Mouse (Mus musculus): ENCODE results near the gene Trim37. TPM values are rescaled to one million over a fixed set of nuclear protein-coding genes. Genes with fewer than 3 reads are reported as not detected.
A peak's percentile ranks its signal among the peaks of the same experiment; 100 is the strongest.

The Trim37 gene
- polyA plus RNA-seq, 1 experiment from 2014 or later, result 8.2 TPM

DNA sequence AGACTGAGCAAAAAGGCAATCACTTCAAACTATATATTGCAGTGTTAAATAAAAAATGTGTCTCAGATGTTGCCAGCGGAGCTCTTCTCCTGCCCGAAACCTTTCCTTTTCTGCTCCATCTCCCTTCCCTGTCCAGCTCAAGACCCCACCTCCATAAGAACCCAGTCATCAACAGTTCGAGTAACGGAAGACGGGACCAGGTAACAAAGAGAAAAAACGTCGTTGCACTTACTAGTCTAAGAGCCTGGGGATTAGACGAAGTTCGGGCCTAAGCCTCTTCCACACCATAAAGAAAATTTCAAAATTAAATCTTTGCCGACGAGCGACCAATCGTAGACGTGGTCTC is 18.5 kb upstream of the Trim37 start, which contains the start of gene Prr11:
TSS of gene Prr11 (minus strand) at position 300 of the 346 bp plus-strand sequence.
- ATAC-seq (no peak), DNase-seq (no peak)
- under 1% methylated on average over 14 of the region's 14 CpGs for WGBS (ENCODE audit: insufficient replicate concordance)
- Histone ChIP-seq H3K36me3 (replicated peaks; ENCODE audit: insufficient read depth, low read length) (peaks cover 40% of the 10 kb centered on the region), H3K27ac (ENCODE audit: low read depth) (peak within 1 kb of the TSS; percentile 84), H3K4me3 (ENCODE audit: low read depth, low read length) (peak within 1 kb of the TSS; percentile 87), H3K4me1 (ENCODE audit: insufficient read depth) (peaks cover 6% of the 10 kb centered on the region; the same call in 1 of the 2 replicates), H3K27me3 (ENCODE audit: insufficient read depth, low read length) (no peaks in the 10 kb centered on the region), H3K9me3 (ENCODE audit: low read length) (no peaks in the 10 kb centered on the region), H3K4me2 (ENCODE audit: low read depth, low read length) (peak within 1 kb of the TSS; percentile 94), H3K9ac (replicated peaks) (peak within 1 kb of the TSS; percentile 92)
- TF ChIP-seq EP300 (IDR thresholded peaks at IDR 0.05; ENCODE audit: low read depth), result no peak

GRCm38 (mm10) chr11:87108755-87109518 is 17.9 kb upstream of the Trim37 start, which contains the start of gene Ska2:
Gene Ska2, plus strand, starts transcription at chr11:87109234.
- DNase-seq, result peak; percentile 97
- Histone ChIP-seq H3K9me3 (ENCODE audit: low read length) (no peaks in the 10 kb centered on the region), H3K36me3 (replicated peaks; ENCODE audit: insufficient read depth, low read length) (peaks cover 41% of the 10 kb centered on the region), H3K4me1 (ENCODE audit: insufficient read depth) (peaks cover 6% of the 10 kb centered on the region; the same call in 1 of the 2 replicates), H3K27me3 (ENCODE audit: insufficient read depth, low read length) (no peaks in the 10 kb centered on the region), H3K4me3 (ENCODE audit: low read depth, low read length) (peak within 1 kb of the TSS; percentile 87), H3K4me2 (ENCODE audit: low read depth, low read length) (peak within 1 kb of the TSS; percentile 94), H3K9ac (replicated peaks) (peak within 1 kb of the TSS; percentile 92), H3K27ac (ENCODE audit: low read depth) (peak within 1 kb of the TSS; percentile 84)
- TF ChIP-seq EP300 (IDR thresholded peaks at IDR 0.05; ENCODE audit: low read depth) (peak; percentile 96), CTCF (IDR thresholded peaks at IDR 0.05; ENCODE audit: low read depth) (no peak)
- under 1% methylated on average over 40 of the region's 40 CpGs for WGBS (ENCODE audit: insufficient replicate concordance)
- ATAC-seq, result peak; percentile 96

DNA sequence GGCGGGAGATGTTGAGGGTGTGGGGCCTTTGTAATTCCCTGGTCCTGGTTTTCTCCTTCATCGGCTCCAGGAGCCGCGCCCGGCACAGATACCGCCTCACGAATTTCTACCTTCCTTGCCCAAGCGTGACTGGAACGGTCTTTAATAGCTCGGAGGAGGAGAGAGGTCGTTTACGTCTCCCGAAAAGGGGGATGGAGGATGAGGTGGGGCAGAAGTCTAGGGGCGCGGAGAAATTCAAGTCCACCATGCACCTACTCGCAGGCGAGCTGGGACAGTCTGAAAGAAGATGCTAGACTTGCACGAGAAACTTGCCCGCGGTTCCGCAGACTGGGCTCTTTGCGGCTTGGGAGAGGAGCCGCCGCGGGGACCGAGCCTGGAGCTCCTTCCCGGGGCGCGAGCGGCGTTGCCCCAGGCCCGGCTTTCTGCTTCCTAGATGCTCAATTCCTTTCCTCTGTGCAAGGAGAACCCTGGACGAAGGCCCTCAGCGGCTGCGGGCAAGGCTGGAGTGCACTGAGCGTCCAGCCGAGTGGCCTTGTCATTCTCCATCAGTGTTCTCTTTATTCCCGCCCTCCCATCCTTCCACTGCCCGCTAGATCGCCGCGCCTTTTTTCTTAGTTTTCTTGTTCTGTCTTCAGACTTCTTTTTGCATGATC is 17.2 kb upstream of the Trim37 start:
- Histone ChIP-seq H3K27me3 (ENCODE audit: insufficient read depth, low read length) (no peaks in the 10 kb centered on the region), H3K36me3 (replicated peaks; ENCODE audit: insufficient read depth, low read length) (peaks cover 42% of the 10 kb centered on the region), H3K27ac (ENCODE audit: low read depth) (peak overlapping the region; percentile 84), H3K4me3 (ENCODE audit: low read depth, low read length) (peak overlapping the region; percentile 87), H3K4me2 (ENCODE audit: low read depth, low read length) (peak overlapping the region; percentile 94), H3K9me3 (ENCODE audit: low read length) (no peaks in the 10 kb centered on the region), H3K4me1 (ENCODE audit: insufficient read depth) (peaks cover 6% of the 10 kb centered on the region; the same call in 1 of the 2 replicates), H3K9ac (replicated peaks) (peak overlapping the region; percentile 92)
- DNase-seq (peak; percentile 49), ATAC-seq (no peak)
- WGBS (ENCODE audit: insufficient replicate concordance), result under 1% methylated on average over 42 of the region's 42 CpGs
- TF ChIP-seq EP300 (IDR thresholded peaks at IDR 0.05; ENCODE audit: low read depth) (no peak), CTCF (IDR thresholded peaks at IDR 0.05; ENCODE audit: low read depth) (no peak)

DNA sequence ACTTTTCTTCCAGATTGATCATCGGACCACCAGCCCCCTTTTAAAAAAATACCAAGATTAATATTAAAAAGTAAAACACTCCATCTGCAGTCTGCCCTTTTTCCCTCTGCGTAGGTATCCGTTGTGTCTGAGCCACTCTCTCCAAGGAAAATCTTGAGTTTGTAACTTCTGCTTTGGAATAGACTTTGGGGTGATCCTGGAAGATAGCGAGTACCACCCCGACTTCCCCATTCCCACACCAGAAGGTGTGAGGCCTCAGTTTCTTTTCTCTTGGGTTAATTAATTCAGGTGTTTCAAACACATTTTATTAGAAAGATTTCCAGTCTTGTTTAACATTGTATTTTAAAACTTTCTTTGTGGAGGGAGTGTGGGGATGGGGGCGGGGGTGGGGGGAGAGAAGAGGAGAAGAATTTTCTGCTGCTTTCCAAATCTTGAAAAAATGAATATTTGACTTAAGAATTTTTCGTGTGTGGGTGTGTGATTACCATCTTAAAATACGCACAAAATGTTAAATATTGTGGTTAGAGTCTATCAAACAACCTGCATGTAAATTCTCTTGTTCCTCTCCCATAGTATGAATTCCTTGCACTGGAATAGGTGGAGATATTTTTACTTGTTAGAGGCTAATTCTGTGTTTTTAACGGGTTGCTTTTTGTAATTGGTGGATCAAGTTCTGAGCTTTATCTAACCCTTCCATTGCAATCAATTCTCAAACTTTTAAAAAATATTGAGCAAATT is 16.5 kb upstream of the Trim37 start:
- Histone ChIP-seq H3K27ac (ENCODE audit: low read depth) (peak overlapping the region; percentile 55; the same call in 1 of the 2 replicates), H3K36me3 (replicated peaks; ENCODE audit: insufficient read depth, low read length) (peaks cover 43% of the 10 kb centered on the region), H3K4me1 (ENCODE audit: insufficient read depth) (peaks cover 6% of the 10 kb centered on the region; the same call in 1 of the 2 replicates), H3K4me2 (ENCODE audit: low read depth, low read length) (peak overlapping the region; percentile 94), H3K9ac (replicated peaks) (peak overlapping the region; percentile 92), H3K9me3 (ENCODE audit: low read length) (no peaks in the 10 kb centered on the region), H3K4me3 (ENCODE audit: low read depth, low read length) (peak overlapping the region; percentile 87), H3K27me3 (ENCODE audit: insufficient read depth, low read length) (no peaks in the 10 kb centered on the region)
- no peak for TF ChIP-seq CTCF (IDR thresholded peaks at IDR 0.05; ENCODE audit: low read depth)
- TF ChIP-seq EP300 (IDR thresholded peaks at IDR 0.05; ENCODE audit: low read depth), result no peak
- 7% methylated on average over 9 of the region's 9 CpGs for WGBS (ENCODE audit: insufficient replicate concordance)
- ATAC-seq, result no peak
- no peak for DNase-seq

- Histone ChIP-seq H3K4me2 (ENCODE audit: low read depth, low read length) (no peak overlapping the region), H3K4me1 (ENCODE audit: insufficient read depth) (peaks cover 3% of the 10 kb centered on the region; the same call in 1 of the 2 replicates), H3K36me3 (replicated peaks; ENCODE audit: insufficient read depth, low read length) (peaks cover 46% of the 10 kb centered on the region), H3K9ac (replicated peaks) (no peak overlapping the region), H3K9me3 (ENCODE audit: low read length) (no peaks in the 10 kb centered on the region), H3K27me3 (ENCODE audit: insufficient read depth, low read length) (no peaks in the 10 kb centered on the region), H3K4me3 (ENCODE audit: low read depth, low read length) (no peak overlapping the region), H3K27ac (ENCODE audit: low read depth) (no peak overlapping the region)
- no peak for ATAC-seq
- WGBS (ENCODE audit: insufficient replicate concordance), result 71% methylated on average over 8 of the region's 8 CpGs
- no peak for DNase-seq
- TF ChIP-seq CTCF (IDR thresholded peaks at IDR 0.05; ENCODE audit: low read depth) (no peak), EP300 (IDR thresholded peaks at IDR 0.05; ENCODE audit: low read depth) (no peak)
Measured at GRCm38 (mm10) chr11:87121864-87122263, 5.0 kb upstream of the Trim37 start.

GRCm38 (mm10) chr11:87125562-87125961 is 1.3 kb upstream of the Trim37 start:
- DNase-seq, result no peak
- no peak overlapping the region for H3K9ac ChIP-seq (replicated peaks)
- no peak overlapping the region for H3K27ac ChIP-seq (ENCODE audit: low read depth)
- no peak overlapping the region for H3K4me3 ChIP-seq (ENCODE audit: low read depth, low read length)
- 66% methylated on average over 4 of the region's 4 CpGs for WGBS (ENCODE audit: insufficient replicate concordance)
- H3K27me3 ChIP-seq (ENCODE audit: insufficient read depth, low read length), result no peaks in the 10 kb centered on the region
- ATAC-seq, result no peak
- peaks cover 26% of the 10 kb centered on the region for H3K36me3 ChIP-seq (replicated peaks; ENCODE audit: insufficient read depth, low read length)
- no peak overlapping the region for H3K4me2 ChIP-seq (ENCODE audit: low read depth, low read length)
- H3K4me1 ChIP-seq (ENCODE audit: insufficient read depth), result peaks cover 10% of the 10 kb centered on the region
- no peaks in the 10 kb centered on the region for H3K9me3 ChIP-seq (ENCODE audit: low read length)
- TF ChIP-seq CTCF (IDR thresholded peaks at IDR 0.05; ENCODE audit: low read depth), result no peak
- TF ChIP-seq EP300 (IDR thresholded peaks at IDR 0.05; ENCODE audit: low read depth), result no peak

Measured in liver, postnatal 0 days (tissue).